Mouse (Mus musculus): ENCODE data around the gene Ubl3. TPM values are rescaled to one million over a fixed set of nuclear protein-coding genes. Genes with fewer than 3 reads are reported as not detected.

Gene Ubl3
- polyA plus RNA-seq, 1 experiment = 185 TPM

- Histone ChIP-seq H3K4me3 (ENCODE audit: insufficient read depth, low read length) (no peak overlapping the region), H3K4me1 (ENCODE audit: control insufficient read depth, insufficient read depth, low read length) (no peaks in the 10 kb centered on the region), H3K27ac (ENCODE audit: insufficient read depth, low read depth, low read length) (no peak overlapping the region)
- no peak for TF ChIP-seq POLR2A (IDR thresholded peaks at IDR 0.05; ENCODE audit: borderline replicate concordance, low read depth, low read length)
- no peak for TF ChIP-seq CTCF (IDR thresholded peaks at IDR 0.05; ENCODE audit: low read depth, low read length)
Measured at GRCm38 (mm10) chr5:148588142-148588650, 35.6 kb upstream of the Ubl3 start.

- no peak overlapping the region for H3K27ac ChIP-seq (ENCODE audit: insufficient read depth, low read depth, low read length)
- TF ChIP-seq CTCF (IDR thresholded peaks at IDR 0.05; ENCODE audit: low read depth, low read length) = no peak
- no peak for TF ChIP-seq POLR2A (IDR thresholded peaks at IDR 0.05; ENCODE audit: borderline replicate concordance, low read depth, low read length)
- H3K4me1 ChIP-seq (ENCODE audit: control insufficient read depth, insufficient read depth, low read length) = 0 out of 2 replicates have a peak, but pooled peaks cover 2% of the 10 kb centered on the region
- no peak overlapping the region for H3K4me3 ChIP-seq (ENCODE audit: insufficient read depth, low read length)
Measured at GRCm38 (mm10) chr5:148580388-148580985, 27.9 kb upstream of the Ubl3 start.

- TF ChIP-seq CTCF (IDR thresholded peaks at IDR 0.05; ENCODE audit: low read depth, low read length) (no peak), POLR2A (IDR thresholded peaks at IDR 0.05; ENCODE audit: borderline replicate concordance, low read depth, low read length) (no peak)
- no peak overlapping the region for H3K27ac ChIP-seq (ENCODE audit: insufficient read depth, low read depth, low read length)
- H3K4me3 ChIP-seq (ENCODE audit: insufficient read depth, low read length) = no peak overlapping the region
- H3K4me1 ChIP-seq (ENCODE audit: control insufficient read depth, insufficient read depth, low read length) = 0 out of 2 replicates have a peak, but pooled peaks cover 2% of the 10 kb centered on the region
Measured at GRCm38 (mm10) chr5:148579156-148579555, 26.6 kb upstream of the Ubl3 start.

GRCm38 (mm10) chr5:148578353-148578752, 25.8 kb upstream of the Ubl3 start:
- TF ChIP-seq CTCF (IDR thresholded peaks at IDR 0.05; ENCODE audit: low read depth, low read length) (no peak), POLR2A (IDR thresholded peaks at IDR 0.05; ENCODE audit: borderline replicate concordance, low read depth, low read length) (no peak)
- Histone ChIP-seq H3K27ac (ENCODE audit: insufficient read depth, low read depth, low read length) (no peak overlapping the region), H3K4me3 (ENCODE audit: insufficient read depth, low read length) (no peak overlapping the region), H3K4me1 (ENCODE audit: control insufficient read depth, insufficient read depth, low read length) (0 out of 2 replicates have a peak, but pooled peaks cover 2% of the 10 kb centered on the region)

GRCm38 (mm10) chr5:148577278-148577677, 24.7 kb upstream of the Ubl3 start:
- Histone ChIP-seq H3K4me3 (ENCODE audit: insufficient read depth, low read length) (no peak overlapping the region), H3K27ac (ENCODE audit: insufficient read depth, low read depth, low read length) (no peak overlapping the region), H3K4me1 (ENCODE audit: control insufficient read depth, insufficient read depth, low read length) (0 out of 2 replicates have a peak, but pooled peaks cover 2% of the 10 kb centered on the region)
- TF ChIP-seq CTCF (IDR thresholded peaks at IDR 0.05; ENCODE audit: low read depth, low read length) (no peak), POLR2A (IDR thresholded peaks at IDR 0.05; ENCODE audit: borderline replicate concordance, low read depth, low read length) (no peak)

GRCm38 (mm10) chr5:148575163-148575562, 22.6 kb upstream of the Ubl3 start:
- TF ChIP-seq POLR2A (IDR thresholded peaks at IDR 0.05; ENCODE audit: borderline replicate concordance, low read depth, low read length) (no peak), CTCF (IDR thresholded peaks at IDR 0.05; ENCODE audit: low read depth, low read length) (no peak)
- 0 out of 2 replicates have a peak, but pooled peaks cover 2% of the 10 kb centered on the region for H3K4me1 ChIP-seq (ENCODE audit: control insufficient read depth, insufficient read depth, low read length)
- H3K27ac ChIP-seq (ENCODE audit: insufficient read depth, low read depth, low read length) = no peak overlapping the region
- no peak overlapping the region for H3K4me3 ChIP-seq (ENCODE audit: insufficient read depth, low read length)

GRCm38 (mm10) chr5:148572676-148573075, 20.1 kb upstream of the Ubl3 start:
- Histone ChIP-seq H3K27ac (ENCODE audit: insufficient read depth, low read depth, low read length) (no peak overlapping the region), H3K4me1 (ENCODE audit: control insufficient read depth, insufficient read depth, low read length) (0 out of 2 replicates have a peak, but pooled peaks cover 2% of the 10 kb centered on the region), H3K4me3 (ENCODE audit: insufficient read depth, low read length) (no peak overlapping the region)
- TF ChIP-seq POLR2A (IDR thresholded peaks at IDR 0.05; ENCODE audit: borderline replicate concordance, low read depth, low read length) (no peak), CTCF (IDR thresholded peaks at IDR 0.05; ENCODE audit: low read depth, low read length) (no peak)

- no peak overlapping the region for H3K27ac ChIP-seq (ENCODE audit: insufficient read depth, low read depth, low read length)
- no peak overlapping the region for H3K4me3 ChIP-seq (ENCODE audit: insufficient read depth, low read length)
- no peak for TF ChIP-seq POLR2A (IDR thresholded peaks at IDR 0.05; ENCODE audit: borderline replicate concordance, low read depth, low read length)
- TF ChIP-seq CTCF (IDR thresholded peaks at IDR 0.05; ENCODE audit: low read depth, low read length) = peak; percentile 23; the same call in 1 of the 2 replicates
- no peaks in the 10 kb centered on the region for H3K4me1 ChIP-seq (ENCODE audit: control insufficient read depth, insufficient read depth, low read length)
Measured at GRCm38 (mm10) chr5:148570571-148571304, 18.1 kb upstream of the Ubl3 start.

GRCm38 (mm10) chr5:148569444-148569843, 16.9 kb upstream of the Ubl3 start:
- Histone ChIP-seq H3K27ac (ENCODE audit: insufficient read depth, low read depth, low read length) (no peak overlapping the region), H3K4me3 (ENCODE audit: insufficient read depth, low read length) (no peak overlapping the region), H3K4me1 (ENCODE audit: control insufficient read depth, insufficient read depth, low read length) (peaks cover 8% of the 10 kb centered on the region)
- TF ChIP-seq CTCF (IDR thresholded peaks at IDR 0.05; ENCODE audit: low read depth, low read length) (no peak), POLR2A (IDR thresholded peaks at IDR 0.05; ENCODE audit: borderline replicate concordance, low read depth, low read length) (no peak)

- no peak for TF ChIP-seq CTCF (IDR thresholded peaks at IDR 0.05; ENCODE audit: low read depth, low read length)
- TF ChIP-seq POLR2A (IDR thresholded peaks at IDR 0.05; ENCODE audit: borderline replicate concordance, low read depth, low read length) = no peak
Measured at GRCm38 (mm10) chr5:148565636-148566035, 13.0 kb upstream of the Ubl3 start.

More at GRCm38 (mm10) chr5:148565636-148566035, 13.0 kb upstream of the Ubl3 start:
- H3K4me3 ChIP-seq (ENCODE audit: insufficient read depth, low read length) = no peak overlapping the region
- H3K4me1 ChIP-seq (ENCODE audit: control insufficient read depth, insufficient read depth, low read length) = peaks cover 16% of the 10 kb centered on the region
- H3K27ac ChIP-seq (ENCODE audit: insufficient read depth, low read depth, low read length) = no peak overlapping the region
